Mouse (Mus musculus) heart, adult 11 months (tissue): ENCODE results near the gene Ehmt1.
"Not testable (repeated sequence)": the region's sequence is repeated elsewhere in the genome, so short reads cannot be mapped to it uniquely, and the experiment has no call there.

Source experiments
- DNase-seq: peaks from one replicate; pipeline ENCODE4 v3.0.0; 2022

Ehmt1 gene

DNA sequence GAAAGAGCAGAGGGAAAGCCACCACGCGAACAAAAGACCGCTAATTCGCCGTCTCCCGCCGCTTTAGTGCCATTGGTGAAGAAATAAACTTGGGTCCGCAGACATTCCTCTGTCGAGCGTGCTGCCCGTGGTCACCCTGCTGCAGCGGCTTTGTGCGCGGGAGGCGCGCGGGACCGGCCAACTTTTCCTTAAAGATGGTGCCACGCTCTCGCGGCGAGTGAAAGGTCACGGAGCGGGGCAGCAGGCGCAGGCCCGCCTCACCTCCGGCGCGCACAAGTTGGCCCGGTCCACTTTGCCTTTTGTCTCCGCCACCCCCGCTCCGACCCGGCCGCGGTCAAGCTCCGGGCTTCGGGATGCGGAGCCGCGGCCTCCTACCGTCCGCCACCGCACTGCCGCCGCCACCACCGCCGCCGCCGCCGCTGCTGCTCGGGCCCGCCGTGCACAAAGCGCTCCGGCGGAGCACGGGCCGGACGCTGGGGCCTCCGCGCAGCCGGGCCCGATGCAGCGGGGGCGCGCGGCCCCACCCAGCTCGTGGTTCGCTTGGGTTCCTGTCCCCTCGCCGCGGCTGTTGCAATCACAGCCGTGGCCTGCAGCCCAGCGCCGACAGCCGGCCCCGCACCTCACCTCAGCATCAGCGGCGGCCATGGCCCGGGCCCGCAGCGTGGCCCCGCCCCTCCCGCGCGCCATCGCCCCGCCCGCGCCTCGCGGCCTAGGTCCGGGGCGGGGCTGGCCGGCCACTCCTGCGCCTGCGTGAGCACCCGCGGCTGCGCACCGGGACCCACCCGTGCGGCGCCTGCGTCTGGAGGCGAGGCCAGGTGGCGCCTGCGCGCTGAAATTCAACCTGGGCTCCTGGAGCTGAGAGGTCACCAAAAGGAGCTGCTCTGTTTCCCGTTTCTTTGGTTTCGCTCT lies at the start of gene Ehmt1:
TSS of gene Ehmt1 (minus strand) at position 685 of the 909 bp plus-strand sequence.
- DNase-seq: peak; percentile 100

DNA sequence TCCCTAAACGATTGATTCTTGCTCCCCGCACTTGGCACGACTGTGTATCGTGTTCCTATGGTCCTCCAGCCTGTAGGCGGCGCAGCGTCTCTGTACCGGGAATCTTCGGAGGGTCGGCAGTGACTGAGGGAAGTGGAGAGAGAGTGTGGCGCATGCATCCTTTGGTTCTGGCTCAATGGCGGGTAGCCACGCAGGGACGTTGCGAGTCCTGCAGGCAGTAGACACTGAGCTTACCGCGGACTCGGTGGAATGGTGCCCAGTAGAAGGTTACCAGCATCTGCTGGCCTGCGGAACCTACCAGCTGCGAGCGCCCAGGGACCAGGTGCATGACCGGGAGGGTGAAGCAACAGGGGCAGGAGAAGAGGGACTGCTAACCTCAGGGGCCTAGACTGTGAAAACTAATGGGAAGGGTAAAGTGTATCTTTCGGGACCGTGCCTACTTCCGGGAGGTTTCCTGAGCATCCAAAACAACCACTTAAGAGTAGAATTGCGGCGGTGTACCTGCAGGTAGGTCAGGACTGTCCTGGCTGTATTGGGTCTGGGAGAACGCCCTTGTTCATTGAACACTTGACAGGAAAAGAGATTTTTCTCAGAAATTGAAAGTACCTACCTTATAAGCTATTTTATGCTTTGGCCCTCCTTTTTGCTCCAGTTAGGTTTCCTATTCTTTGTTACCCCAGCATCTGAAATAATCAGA lies 43.0 kb upstream of the Ehmt1 start, which contains the start of gene Dph7:
TSS of gene Dph7 (plus strand) at position 97 of the 697 bp plus-strand sequence.
- peak; percentile 98 for DNase-seq

DNA sequence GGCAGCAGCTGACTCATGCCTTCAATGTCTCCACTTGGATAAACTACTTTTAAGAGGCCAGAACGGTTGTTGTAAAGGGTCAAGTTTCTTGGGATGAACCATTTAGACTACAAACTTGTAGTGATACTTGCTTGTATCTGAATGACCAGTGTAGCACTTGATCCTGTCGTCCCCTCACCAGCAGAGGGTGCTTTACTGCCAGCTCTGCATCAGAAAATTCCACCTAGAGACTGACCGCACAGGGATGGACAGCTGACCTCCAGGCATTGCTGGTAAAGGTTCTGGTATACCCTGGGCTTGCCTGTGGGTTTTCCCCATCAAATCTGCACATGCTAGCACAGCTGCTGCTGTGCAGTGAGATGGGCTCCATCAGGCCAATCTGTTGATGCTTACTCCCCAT lies 41.5 kb upstream of the Ehmt1 start:
- no peak for DNase-seq

DNA sequence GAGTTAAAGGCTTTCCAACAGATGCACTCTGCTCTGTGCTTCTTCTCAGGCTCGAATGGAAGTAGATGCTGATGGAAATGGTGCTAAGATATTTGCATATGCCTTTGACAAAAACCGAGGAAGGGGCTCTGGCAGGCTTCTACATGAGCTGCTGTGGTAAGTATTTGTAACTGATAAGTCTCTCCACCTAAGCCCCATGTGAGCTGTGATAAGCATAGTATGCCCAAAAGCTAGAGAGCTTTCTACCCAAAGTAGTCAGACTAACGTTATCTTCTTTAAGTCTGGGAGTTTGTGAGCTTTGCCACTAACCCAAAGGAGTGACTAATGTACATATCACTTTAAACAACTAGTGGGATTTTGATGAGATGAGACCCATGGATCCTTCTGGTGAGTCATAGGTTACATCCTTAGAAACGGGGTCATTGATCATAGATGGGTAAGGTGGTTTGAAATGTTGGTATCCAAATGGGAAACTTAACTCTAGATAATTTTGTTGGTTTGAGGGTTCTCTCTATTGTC lies 33.2 kb upstream of the Ehmt1 start:
- no peak for DNase-seq

DNA sequence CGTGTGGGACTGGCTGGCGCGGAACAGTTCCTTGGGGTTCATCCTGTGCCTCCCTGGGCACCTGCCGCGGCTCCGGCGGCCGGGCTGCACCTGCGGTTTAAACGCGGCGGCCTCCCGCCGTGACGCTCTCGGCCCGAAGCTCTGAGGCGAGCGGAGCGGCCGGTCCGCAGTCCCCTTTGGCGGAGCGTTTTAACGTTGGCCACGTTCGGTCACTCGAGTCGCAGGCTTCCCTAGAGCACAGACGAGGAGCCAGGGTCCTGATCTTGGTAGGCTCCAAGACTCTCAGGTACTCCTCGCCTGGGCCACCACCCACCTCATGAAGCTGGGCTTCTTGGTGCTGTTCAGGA lies 30.7 kb upstream of the Ehmt1 start:
- no peak for DNase-seq

DNA sequence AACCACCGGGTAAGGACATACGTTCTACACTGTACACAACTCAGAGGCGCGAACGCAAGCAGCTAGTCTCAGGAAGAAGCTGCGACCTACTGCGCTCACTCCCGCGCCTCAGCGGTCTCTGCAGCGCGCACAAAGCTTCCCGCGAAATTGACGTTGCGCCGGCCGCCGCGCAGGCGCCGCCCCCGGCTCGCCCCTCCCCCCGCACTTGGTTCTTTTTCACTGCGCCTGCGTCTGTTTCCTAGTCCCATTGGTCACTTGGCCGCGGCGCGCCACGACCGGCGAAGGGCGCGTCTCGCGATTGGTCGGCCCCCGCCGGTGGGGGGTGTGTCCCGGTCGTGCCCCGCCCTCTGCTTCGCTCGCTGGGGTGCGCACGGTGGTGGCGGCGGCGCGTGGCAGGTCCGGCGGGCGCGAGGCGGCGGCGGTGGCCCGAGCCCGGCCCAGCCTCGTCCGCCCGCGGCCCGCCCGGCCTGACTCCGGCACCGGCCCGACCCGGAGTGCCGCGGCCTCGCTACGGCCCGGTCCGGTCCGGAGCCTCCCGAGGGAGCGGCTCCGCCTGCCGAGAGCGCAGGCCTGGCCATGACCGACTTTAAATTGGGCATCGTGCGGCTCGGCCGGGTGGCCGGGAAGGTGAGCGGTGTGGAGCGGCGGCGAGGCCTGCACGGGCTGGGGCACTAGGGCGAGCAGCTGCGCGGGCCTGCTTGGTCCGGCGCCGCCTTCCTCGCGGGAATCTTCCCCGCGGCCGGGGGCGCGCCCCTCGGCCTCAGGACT lies 30.2 kb upstream of the Ehmt1 start, which contains the start of gene Zmynd19:
TSS of gene Zmynd19 (plus strand) at position 372 of the 768 bp plus-strand sequence.
- DNase-seq: peak; percentile 100

DNA sequence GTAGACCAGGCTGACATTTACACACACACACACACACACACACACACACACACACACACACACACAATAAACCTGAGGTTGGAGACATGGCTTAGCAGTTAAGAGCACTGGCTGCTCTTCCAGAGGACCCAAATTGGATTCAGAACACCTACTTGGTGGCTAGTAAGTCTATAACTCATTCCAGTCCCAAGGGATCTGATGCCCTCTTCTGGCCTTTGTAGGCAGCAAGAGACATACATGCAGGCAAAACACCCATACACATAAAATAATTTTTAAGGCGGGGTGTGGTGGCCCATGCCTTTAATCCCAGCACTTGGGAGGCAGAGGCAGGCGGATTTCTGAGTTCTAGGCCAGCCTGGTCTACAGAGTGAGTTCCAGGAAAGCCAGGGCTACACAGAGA lies 24.9 kb upstream of the Ehmt1 start:
- not testable (repeated sequence) for DNase-seq

DNA sequence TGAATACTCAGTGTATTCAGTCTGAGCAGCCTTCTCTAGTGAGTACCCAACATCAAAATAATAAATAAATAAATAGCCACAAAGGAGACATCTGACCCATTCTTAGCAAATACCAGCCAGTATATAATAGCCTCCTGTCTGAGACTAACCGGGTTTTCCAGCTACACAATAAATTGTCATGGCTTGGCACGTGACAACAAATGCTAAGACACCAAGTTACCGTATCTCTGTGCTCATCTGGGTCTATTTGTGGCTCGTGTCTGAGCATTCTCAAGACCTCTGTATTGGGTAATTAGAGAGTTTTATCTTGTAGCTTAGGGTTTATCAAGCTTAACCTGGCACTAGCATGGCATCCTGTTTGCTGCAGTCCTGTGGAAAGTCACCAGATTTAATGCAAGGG lies 22.7 kb upstream of the Ehmt1 start:
- DNase-seq: no peak

DNA sequence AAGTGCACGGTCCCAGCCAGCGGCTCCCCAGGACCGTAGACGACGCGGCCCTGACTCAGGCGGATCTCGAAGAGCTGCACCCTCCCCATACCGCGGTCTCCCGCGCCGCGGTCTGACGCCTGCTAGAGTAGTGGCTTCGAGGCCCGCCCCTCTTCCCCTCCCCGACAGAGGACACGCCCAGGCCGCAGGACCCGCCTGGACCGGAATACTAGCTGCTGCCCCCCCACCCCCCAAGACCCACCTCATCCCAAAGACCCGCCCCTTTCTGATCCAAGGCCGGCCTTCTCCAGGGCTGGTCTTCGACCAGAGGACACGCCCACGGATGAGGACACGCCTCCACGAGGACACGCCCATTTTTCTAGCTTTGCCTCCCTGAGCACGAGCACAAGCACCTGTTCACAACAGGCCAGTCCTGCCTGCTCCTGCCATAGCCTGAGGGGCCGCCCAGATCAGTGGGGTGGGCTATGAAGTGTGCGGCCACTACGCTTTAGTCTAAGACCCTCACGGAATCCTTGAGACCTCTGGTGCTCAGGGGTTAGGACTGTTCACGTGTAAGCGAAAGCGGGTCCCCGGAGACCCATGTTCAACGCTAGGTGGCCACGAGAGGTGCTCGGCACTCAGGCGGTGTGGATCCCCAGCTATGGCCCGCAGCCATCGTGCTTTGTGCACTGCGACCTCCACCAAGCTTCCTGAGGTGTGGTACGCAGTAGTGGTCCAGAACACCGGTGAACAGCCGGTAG lies 15.8 kb upstream of the Ehmt1 start, which contains the start of gene Arrdc1:
TSS of gene Arrdc1 (minus strand) at position 196 of the 740 bp plus-strand sequence.
- DNase-seq: peak; percentile 99

DNA sequence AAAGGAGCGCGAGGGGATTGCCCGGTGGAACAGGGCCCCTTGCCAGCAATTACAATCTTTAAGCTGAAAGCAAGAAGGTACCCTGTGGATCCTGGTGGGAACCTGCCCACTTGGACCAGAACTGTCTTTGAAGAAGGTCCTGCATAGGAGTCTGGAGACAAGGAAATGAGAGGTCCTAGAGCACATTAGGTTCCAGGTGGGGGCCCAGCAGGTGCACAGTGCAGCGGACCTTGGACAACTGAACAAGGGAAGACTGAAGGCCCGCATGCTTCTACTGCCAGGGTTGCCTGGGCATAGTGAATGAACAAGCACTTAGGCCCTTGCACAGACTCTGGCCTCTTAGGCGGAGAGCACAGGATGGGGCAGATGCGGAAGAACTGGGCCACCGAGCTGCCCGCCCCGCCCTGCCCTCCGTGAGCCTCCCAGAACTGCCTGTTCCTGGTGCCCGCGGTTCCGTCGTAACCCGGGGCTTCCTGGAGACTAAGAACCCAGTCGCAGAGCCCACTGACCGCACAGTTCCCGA lies 15.1 kb upstream of the Ehmt1 start:
- no peak for DNase-seq

DNA sequence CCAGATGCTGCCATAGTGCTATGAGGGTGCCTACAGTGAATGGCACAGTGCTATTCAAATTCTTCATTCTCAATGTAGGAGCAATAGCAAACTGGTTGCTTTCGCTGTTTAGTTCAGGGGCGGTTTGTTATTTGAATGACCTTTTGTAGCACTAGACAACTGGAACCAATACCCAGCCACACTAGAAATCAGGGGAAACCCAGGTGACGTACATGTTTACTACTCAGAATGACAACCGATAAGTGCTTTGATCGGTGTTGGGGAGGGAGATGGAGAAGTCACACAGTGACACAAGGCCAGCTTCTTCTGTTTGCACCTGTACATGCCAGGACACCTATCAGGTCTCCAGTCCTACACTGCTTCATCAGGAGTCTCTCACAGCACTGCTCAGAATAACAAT lies 10.2 kb upstream of the Ehmt1 start:
- DNase-seq: no peak

DNA sequence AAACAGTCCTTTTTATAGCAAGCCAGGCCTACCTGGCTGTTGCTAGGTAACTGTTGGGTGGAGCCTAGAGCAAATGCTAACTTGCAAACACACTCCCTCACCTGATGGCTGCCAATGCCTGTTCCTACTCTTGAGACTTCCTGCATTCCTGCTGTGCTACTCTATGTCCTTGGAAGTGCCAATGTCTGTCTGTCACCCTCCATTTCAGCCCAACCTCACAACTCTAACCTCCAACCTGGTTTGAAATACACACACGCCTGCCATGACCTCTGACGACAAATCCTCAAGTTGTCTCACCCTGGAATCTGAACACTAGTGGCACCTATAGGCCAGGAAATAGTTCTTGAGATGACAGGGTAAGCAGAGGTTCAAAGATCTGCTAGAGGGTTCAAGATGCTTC lies 9.7 kb upstream of the Ehmt1 start:
- DNase-seq: no peak

DNA sequence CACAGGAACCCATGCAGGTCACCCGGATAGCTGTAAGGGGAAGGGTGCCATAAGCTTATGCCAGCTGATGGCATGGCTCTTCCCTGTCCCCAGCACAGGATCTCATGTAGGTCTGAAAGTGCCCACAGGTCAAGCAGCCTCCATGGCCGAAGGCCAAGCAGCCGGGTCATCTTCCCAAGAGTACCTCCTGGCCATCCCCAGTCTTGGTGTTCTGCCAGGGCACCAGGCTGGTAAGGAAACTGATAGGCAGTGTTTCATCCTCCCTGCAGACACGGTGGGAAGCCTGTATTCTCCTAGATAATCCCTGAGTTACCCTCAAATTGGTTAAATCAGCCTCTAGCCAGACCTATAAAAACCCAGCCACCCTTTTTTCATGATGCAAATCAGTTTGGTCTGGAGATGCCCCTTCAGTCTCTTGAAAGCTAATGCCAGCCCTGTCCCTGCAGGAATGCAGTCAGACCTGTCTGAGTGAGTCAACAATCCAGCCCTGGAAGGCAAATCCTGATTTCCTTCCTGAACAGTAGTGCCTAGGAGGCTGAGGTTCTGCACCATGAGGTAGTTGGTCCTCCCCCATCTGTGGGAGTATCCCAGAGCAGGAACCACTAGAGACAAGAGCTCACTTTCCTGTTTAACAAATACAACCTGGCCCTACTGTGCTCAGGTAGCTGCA lies 8.5 kb upstream of the Ehmt1 start:
- peak; percentile 91 for DNase-seq

DNA sequence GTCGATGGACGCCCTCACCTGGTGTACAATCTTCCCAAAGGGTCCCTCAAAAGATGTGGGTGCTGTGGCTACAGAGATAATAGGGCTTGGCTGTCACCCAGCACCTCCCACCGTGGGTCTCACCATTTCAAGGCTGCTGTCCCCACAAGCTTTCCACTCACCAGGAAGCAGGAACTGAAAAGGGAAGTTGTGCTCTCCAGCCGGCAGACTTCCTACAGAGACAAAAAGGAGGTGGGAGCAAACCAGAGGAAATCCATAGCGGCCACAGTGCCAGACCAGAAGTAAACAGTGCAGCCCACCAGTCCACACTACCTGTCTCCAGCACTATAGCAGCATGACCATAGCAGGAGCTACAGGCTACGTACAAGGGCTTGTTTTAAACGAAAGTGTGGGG lies 7.5 kb upstream of the Ehmt1 start:
- peak; percentile 90 for DNase-seq

DNA sequence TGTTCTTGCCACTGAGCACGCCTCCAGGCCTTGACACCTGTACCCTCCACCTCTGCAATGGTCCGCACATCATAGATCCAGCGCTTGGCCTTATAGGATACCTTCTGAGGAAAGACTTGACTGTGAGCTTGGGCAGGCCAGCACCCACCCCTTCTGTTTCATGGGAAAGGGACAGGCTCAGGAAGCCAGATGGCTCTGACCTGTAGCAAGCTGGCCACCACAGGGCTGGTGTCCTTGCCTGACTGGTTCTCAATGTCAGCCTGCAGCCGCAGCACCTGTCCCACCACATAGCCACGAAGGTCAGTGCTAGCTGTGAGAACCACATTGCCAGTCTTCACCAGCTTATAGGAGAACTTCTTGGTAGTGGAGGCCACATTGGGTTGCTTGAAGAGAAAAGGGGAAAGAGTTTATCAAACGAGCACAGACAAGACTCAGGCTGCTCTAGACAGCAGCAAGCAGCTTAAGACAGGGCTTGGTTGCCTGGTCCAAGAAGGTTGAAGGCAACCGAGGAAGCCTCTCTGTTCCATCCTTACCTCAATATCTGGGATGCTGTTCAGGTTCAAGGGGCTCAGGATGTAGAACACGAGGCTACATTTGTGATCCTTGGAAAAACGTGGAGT lies 7.0 kb upstream of the Ehmt1 start:
- no peak for DNase-seq

DNA sequence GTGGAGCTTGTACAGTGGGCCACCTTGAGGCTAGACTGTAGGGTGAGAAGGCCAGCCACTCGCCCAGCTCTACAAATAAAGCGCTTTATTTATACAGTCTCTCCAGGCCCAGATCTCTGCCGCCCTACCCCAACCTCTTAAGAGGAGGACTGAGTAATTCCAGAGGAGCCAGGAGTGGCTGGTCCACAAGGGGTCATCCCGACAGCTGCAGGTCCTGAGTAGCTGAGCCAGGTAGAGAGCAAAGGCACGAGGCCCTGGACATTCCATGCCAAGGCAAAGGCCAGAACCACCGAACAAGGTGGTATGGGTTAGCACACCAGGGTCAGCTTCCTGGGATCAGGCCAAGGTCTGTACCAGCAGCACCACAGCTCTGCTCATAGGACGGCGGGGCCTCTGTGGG lies 5.9 kb upstream of the Ehmt1 start:
- peak; percentile 91 for DNase-seq

DNA sequence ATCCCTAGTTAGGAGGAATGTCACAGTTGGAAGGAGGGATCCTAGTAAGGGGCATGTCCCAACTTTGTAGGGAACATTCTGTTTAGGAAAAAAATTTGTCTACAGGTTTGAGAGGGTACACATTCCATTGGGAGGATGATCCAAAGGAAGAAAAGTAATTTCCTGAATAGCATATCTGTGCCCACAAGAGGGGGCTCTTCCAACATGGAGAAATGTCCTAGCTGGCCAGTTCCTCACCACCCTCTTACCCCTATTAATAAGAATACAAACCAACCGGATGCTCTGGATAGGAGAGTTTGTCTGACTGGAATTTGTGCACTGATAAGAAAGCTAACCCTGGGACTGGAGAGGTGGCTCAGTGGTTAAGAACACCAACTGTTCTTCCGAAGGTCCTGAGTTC lies 4.1 kb upstream of the Ehmt1 start:
- DNase-seq: no peak

DNA sequence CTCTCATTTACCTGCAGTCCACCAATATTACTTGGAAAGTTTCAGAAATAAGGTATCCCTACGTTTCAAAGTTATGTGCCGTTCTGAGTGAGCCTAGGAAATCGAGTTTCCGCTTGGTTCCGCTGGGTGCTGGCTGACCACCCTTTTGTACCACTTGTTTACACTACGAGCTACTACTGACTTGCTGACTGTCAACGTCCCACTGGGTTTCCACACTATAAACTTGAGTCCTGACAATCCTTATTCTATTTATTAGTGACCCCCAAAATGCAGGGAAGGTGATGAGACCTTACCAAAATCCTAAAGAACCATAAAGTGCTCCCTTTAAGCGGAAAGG lies 393 bp upstream of the Ehmt1 start:
- no peak for DNase-seq

DNA sequence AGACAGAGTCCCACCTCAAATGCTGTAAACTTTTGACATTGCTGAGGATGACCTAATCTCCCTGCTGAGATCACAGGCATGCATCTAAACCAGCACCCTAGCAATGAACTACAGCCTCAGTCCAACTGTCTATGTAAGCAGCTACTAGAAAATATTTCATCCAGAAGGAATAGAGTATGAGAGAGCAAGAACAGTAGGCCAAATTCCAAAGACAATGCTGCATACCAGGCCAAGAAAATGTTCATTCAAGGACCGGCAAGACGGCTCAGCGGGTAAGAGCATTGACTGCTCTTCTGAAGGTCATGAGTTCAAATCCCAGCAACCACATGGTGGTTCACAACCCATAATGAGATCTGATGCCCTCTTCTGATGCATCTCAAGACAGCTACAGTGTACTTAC lies 4.7 kb downstream of the Ehmt1 start:
- DNase-seq: peak; percentile 45

DNA sequence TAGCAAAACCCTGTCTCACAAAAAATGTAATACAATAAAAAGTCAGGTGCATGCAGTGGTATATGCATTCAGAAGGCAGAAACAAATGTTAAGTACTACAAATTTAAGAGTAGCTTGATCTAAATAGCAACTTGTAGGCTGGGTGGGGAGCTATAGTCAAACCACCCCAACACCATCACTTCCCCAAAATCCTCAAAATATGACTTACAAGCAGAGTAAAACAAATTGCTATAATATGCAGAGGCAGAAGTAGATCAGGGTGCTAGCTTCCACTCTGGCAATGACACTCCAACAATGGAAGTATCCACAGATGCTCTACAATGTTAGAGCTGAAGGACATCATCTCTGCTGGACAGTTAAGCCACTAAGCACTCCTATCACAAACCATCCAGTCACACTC lies 6.8 kb downstream of the Ehmt1 start:
- peak; percentile 11 for DNase-seq

DNA sequence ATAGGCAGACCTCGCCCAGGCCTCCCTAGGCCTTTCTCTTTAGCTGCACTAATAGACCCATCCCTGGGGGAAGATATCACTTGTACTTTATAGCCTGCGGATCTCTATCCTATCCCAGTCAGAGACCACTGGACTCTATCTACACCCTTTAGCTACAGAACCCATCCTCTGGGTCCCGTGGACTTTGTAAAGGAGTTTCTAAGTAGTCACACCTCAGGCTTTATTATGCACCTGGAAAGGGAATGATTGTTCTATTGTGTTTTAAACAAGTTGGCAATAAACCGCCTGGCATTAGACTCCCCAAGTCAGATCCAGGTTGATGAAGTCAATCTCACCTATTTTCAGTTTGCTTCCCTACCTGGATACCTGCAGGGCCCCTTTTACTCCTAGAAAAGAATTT lies 7.2 kb downstream of the Ehmt1 start:
- peak; percentile 48 for DNase-seq
